Mouse (Mus musculus): ENCODE measurements around the gene Ass1. TPM values are rescaled to one million over a fixed set of nuclear protein-coding genes. Genes with fewer than 3 reads are reported as not detected.

The Ass1 gene
- polyA plus RNA-seq, 1 experiment from 2014 or later, result 212 TPM

- H3K9me3 ChIP-seq (replicated peaks; ENCODE audit: control insufficient read depth, low read length), result no peaks in the 10 kb centered on the region
- peaks cover 53% of the 10 kb centered on the region for H3K4me1 ChIP-seq (ENCODE audit: control insufficient read depth, insufficient read depth, low read length)
- H3K9ac ChIP-seq (ENCODE audit: low read length), result 0 out of 2 replicates have a peak overlapping the region, but pooled peaks have one; percentile 3
- peak overlapping the region; percentile 0; the same call in 1 of the 2 replicates for H3K4me2 ChIP-seq (ENCODE audit: low read depth, low read length)
- WGBS, result 34% methylated on average over 11 of the region's 11 CpGs
- no peaks in the 10 kb centered on the region for H3K27me3 ChIP-seq (ENCODE audit: control insufficient read depth, insufficient read depth, low read length)
- no peaks in the 10 kb centered on the region for H3K36me3 ChIP-seq (ENCODE audit: control insufficient read depth, insufficient read depth, low read length)
- peak; percentile 42 for ATAC-seq (ENCODE audit: insufficient read depth, low FRiP score)
- peak overlapping the region; percentile 87 for H3K27ac ChIP-seq (ENCODE audit: low read length)
- no peak overlapping the region for H3K4me3 ChIP-seq (replicated peaks; ENCODE audit: low read length)
Observed at GRCm38 (mm10) chr2:31453559-31454177, 16.3 kb upstream of the Ass1 start.

GRCm38 (mm10) chr2:31454280-31454679 is 15.7 kb upstream of the Ass1 start:
- Histone ChIP-seq H3K4me3 (replicated peaks; ENCODE audit: low read length) (no peak overlapping the region), H3K9ac (ENCODE audit: low read length) (peak overlapping the region; percentile 47), H3K4me2 (ENCODE audit: low read depth, low read length) (no peak overlapping the region), H3K4me1 (ENCODE audit: control insufficient read depth, insufficient read depth, low read length) (peaks cover 47% of the 10 kb centered on the region), H3K27me3 (ENCODE audit: control insufficient read depth, insufficient read depth, low read length) (no peaks in the 10 kb centered on the region), H3K9me3 (replicated peaks; ENCODE audit: control insufficient read depth, low read length) (no peaks in the 10 kb centered on the region), H3K27ac (ENCODE audit: low read length) (peak overlapping the region; percentile 87), H3K36me3 (ENCODE audit: control insufficient read depth, insufficient read depth, low read length) (no peaks in the 10 kb centered on the region)
- ATAC-seq (ENCODE audit: insufficient read depth, low FRiP score), result peak; percentile 4; the same call in 1 of the 2 replicates
- WGBS, result 49% methylated on average over 8 of the region's 8 CpGs

- Histone ChIP-seq H3K4me3 (replicated peaks; ENCODE audit: low read length) (no peak overlapping the region), H3K27ac (ENCODE audit: low read length) (no peak overlapping the region), H3K9me3 (replicated peaks; ENCODE audit: control insufficient read depth, low read length) (no peaks in the 10 kb centered on the region), H3K4me1 (ENCODE audit: control insufficient read depth, insufficient read depth, low read length) (peaks cover 49% of the 10 kb centered on the region), H3K9ac (ENCODE audit: low read length) (no peak overlapping the region), H3K27me3 (ENCODE audit: control insufficient read depth, insufficient read depth, low read length) (no peaks in the 10 kb centered on the region), H3K36me3 (ENCODE audit: control insufficient read depth, insufficient read depth, low read length) (no peaks in the 10 kb centered on the region), H3K4me2 (ENCODE audit: low read depth, low read length) (no peak overlapping the region)
- ATAC-seq (ENCODE audit: insufficient read depth, low FRiP score), result no peak
- 79% methylated on average over 7 of the region's 7 CpGs for WGBS
Observed at GRCm38 (mm10) chr2:31455418-31455817, 14.6 kb upstream of the Ass1 start.

GRCm38 (mm10) chr2:31458460-31458859 is 11.5 kb upstream of the Ass1 start:
- H3K4me2 ChIP-seq (ENCODE audit: low read depth, low read length), result peak overlapping the region; percentile 32
- peaks cover 33% of the 10 kb centered on the region for H3K4me1 ChIP-seq (ENCODE audit: control insufficient read depth, insufficient read depth, low read length)
- H3K27ac ChIP-seq (ENCODE audit: low read length), result peak overlapping the region; percentile 86
- no peaks in the 10 kb centered on the region for H3K9me3 ChIP-seq (replicated peaks; ENCODE audit: control insufficient read depth, low read length)
- ATAC-seq (ENCODE audit: insufficient read depth, low FRiP score), result peak; percentile 12; the same call in 1 of the 2 replicates
- no peak overlapping the region for H3K4me3 ChIP-seq (replicated peaks; ENCODE audit: low read length)
- 49% methylated on average over 5 of the region's 5 CpGs for WGBS
- no peaks in the 10 kb centered on the region for H3K27me3 ChIP-seq (ENCODE audit: control insufficient read depth, insufficient read depth, low read length)
- H3K9ac ChIP-seq (ENCODE audit: low read length), result peak overlapping the region; percentile 33; the same call in 1 of the 2 replicates
- H3K36me3 ChIP-seq (ENCODE audit: control insufficient read depth, insufficient read depth, low read length), result no peaks in the 10 kb centered on the region

- peak overlapping the region; percentile 81 for H3K9ac ChIP-seq (ENCODE audit: low read length)
- peak overlapping the region; percentile 94 for H3K27ac ChIP-seq (ENCODE audit: low read length)
- WGBS, result 32% methylated on average over 16 of the region's 16 CpGs
- peak overlapping the region; percentile 46; the same call in 1 of the 2 replicates for H3K4me3 ChIP-seq (replicated peaks; ENCODE audit: low read length)
- ATAC-seq (ENCODE audit: insufficient read depth, low FRiP score), result peak; percentile 90
- no peaks in the 10 kb centered on the region for H3K9me3 ChIP-seq (replicated peaks; ENCODE audit: control insufficient read depth, low read length)
- H3K27me3 ChIP-seq (ENCODE audit: control insufficient read depth, insufficient read depth, low read length), result no peaks in the 10 kb centered on the region
- H3K36me3 ChIP-seq (ENCODE audit: control insufficient read depth, insufficient read depth, low read length), result no peaks in the 10 kb centered on the region
- H3K4me2 ChIP-seq (ENCODE audit: low read depth, low read length), result peak overlapping the region; percentile 85
- H3K4me1 ChIP-seq (ENCODE audit: control insufficient read depth, insufficient read depth, low read length), result peaks cover 29% of the 10 kb centered on the region
Observed at GRCm38 (mm10) chr2:31458989-31459936, 10.7 kb upstream of the Ass1 start.

- Histone ChIP-seq H3K27ac (ENCODE audit: low read length) (peak overlapping the region; percentile 94), H3K4me3 (replicated peaks; ENCODE audit: low read length) (peak overlapping the region; percentile 46), H3K27me3 (ENCODE audit: control insufficient read depth, insufficient read depth, low read length) (no peaks in the 10 kb centered on the region), H3K36me3 (ENCODE audit: control insufficient read depth, insufficient read depth, low read length) (no peaks in the 10 kb centered on the region), H3K4me2 (ENCODE audit: low read depth, low read length) (peak overlapping the region; percentile 85), H3K9ac (ENCODE audit: low read length) (peak overlapping the region; percentile 81), H3K4me1 (ENCODE audit: control insufficient read depth, insufficient read depth, low read length) (peaks cover 22% of the 10 kb centered on the region), H3K9me3 (replicated peaks; ENCODE audit: control insufficient read depth, low read length) (no peaks in the 10 kb centered on the region)
- ATAC-seq (ENCODE audit: insufficient read depth, low FRiP score), result peak; percentile 12; the same call in 1 of the 2 replicates
- 2% methylated on average over 48 of the region's 48 CpGs for WGBS
Observed at GRCm38 (mm10) chr2:31460025-31460571, 9.9 kb upstream of the Ass1 start.

- Histone ChIP-seq H3K9ac (ENCODE audit: low read length) (peak overlapping the region; percentile 81; the same call in 1 of the 2 replicates), H3K4me2 (ENCODE audit: low read depth, low read length) (no peak overlapping the region), H3K4me1 (ENCODE audit: control insufficient read depth, insufficient read depth, low read length) (peaks cover 19% of the 10 kb centered on the region), H3K9me3 (replicated peaks; ENCODE audit: control insufficient read depth, low read length) (no peaks in the 10 kb centered on the region), H3K27me3 (ENCODE audit: control insufficient read depth, insufficient read depth, low read length) (no peaks in the 10 kb centered on the region), H3K36me3 (ENCODE audit: control insufficient read depth, insufficient read depth, low read length) (no peaks in the 10 kb centered on the region), H3K27ac (ENCODE audit: low read length) (peak overlapping the region; percentile 94; the same call in 1 of the 2 replicates), H3K4me3 (replicated peaks; ENCODE audit: low read length) (no peak overlapping the region)
- 76% methylated on average over 7 of the region's 7 CpGs for WGBS
- no peak for ATAC-seq (ENCODE audit: insufficient read depth, low FRiP score)
Observed at GRCm38 (mm10) chr2:31460920-31461319, 9.1 kb upstream of the Ass1 start.

GRCm38 (mm10) chr2:31462051-31462450 is 8.0 kb upstream of the Ass1 start:
- 40% methylated on average over 8 of the region's 8 CpGs for WGBS
- H3K9ac ChIP-seq (ENCODE audit: low read length), result no peak overlapping the region
- H3K4me2 ChIP-seq (ENCODE audit: low read depth, low read length), result no peak overlapping the region
- no peak overlapping the region for H3K4me3 ChIP-seq (replicated peaks; ENCODE audit: low read length)
- no peaks in the 10 kb centered on the region for H3K36me3 ChIP-seq (ENCODE audit: control insufficient read depth, insufficient read depth, low read length)
- no peaks in the 10 kb centered on the region for H3K9me3 ChIP-seq (replicated peaks; ENCODE audit: control insufficient read depth, low read length)
- H3K27me3 ChIP-seq (ENCODE audit: control insufficient read depth, insufficient read depth, low read length), result no peaks in the 10 kb centered on the region
- peaks cover 17% of the 10 kb centered on the region for H3K4me1 ChIP-seq (ENCODE audit: control insufficient read depth, insufficient read depth, low read length)
- ATAC-seq (ENCODE audit: insufficient read depth, low FRiP score), result no peak
- H3K27ac ChIP-seq (ENCODE audit: low read length), result no peak overlapping the region
